Mouse (Mus musculus) stomach, postnatal 0 days (tissue): ENCODE measurements at regions not wholly inside any gene's neighbourhood (a gene's known extent, or its start where the extent isn't known, plus 50 kb on each side); places are given as distances from the start of the nearest gene placed in this dataset.

Experiments
- ATAC-seq: fragments of 200-750 bp; cut with Nextera tagmentation; 2 replicates; pipeline ENCODE4 v1.8.0; 2017; ENCODE audit not compliant: low FRiP score, low TSS enrichment
- DNase-seq: peaks from one replicate; pipeline ENCODE4 v3.0.0-alpha.2; 2016; ENCODE audit warnings: low spot score
- H3K27ac ChIP-seq: fragments of 300-500 bp; sonication (generic); replicated peaks from 2 replicates; pipeline ENCODE4 v1.5.1; 2014; ENCODE audit warnings: mild to moderate bottlenecking, control low read depth
- H3K27me3 ChIP-seq: fragments of 300-500 bp; sonication (generic); 2 replicates; pipeline ENCODE4 v1.6.1; 2014; ENCODE audit warnings: low read length; ENCODE audit not compliant: control insufficient read depth, insufficient read depth
- H3K36me3 ChIP-seq: fragments of 300-500 bp; sonication (generic); 2 replicates; pipeline ENCODE4 v1.6.1; 2014; ENCODE audit warnings: low read length, mixed read lengths; ENCODE audit not compliant: control insufficient read depth, insufficient read depth
- H3K4me1 ChIP-seq: fragments of 300-500 bp; sonication (generic); replicated peaks from 2 replicates; pipeline ENCODE4 v1.6.1; 2014; ENCODE audit warnings: antibody characterized with exemption; ENCODE audit not compliant: control insufficient read depth, insufficient read depth
- H3K4me2 ChIP-seq: fragments of 300-500 bp; sonication (generic); replicated peaks from 2 replicates; pipeline ENCODE4 v1.6.1; 2014; ENCODE audit warnings: low read depth, mild to moderate bottlenecking, control low read depth, moderate library complexity
- H3K4me3 ChIP-seq: fragments of 300-500 bp; sonication (generic); 2 replicates; pipeline ENCODE4 v1.5.1; 2014; ENCODE audit warnings: low read depth, low read length, control low read depth
- H3K9ac ChIP-seq: fragments of 300-500 bp; sonication (generic); 2 replicates; pipeline ENCODE4 v1.6.1; 2014; ENCODE audit warnings: mild to moderate bottlenecking, low read length, control low read depth, mixed read lengths
- H3K9me3 ChIP-seq: fragments of 300-500 bp; sonication (generic); 2 replicates; pipeline ENCODE4 v1.6.1; 2016; ENCODE audit warnings: low read length; ENCODE audit not compliant: control insufficient read depth
- CTCF ChIP-seq: IDR thresholded peaks from 2 replicates; pipeline ENCODE4 v1.5.1; 2016; ENCODE audit warnings: antibody characterized with exemption, low read depth, mild to moderate bottlenecking, moderate library complexity
- EP300 ChIP-seq: optimal IDR thresholded peaks from 2 replicates; pipeline ENCODE3; 2016; ENCODE audit warnings: antibody characterized with exemption
- whole genome bisulfite sequencing: fragments of 180-500 bp; shearing (Covaris S2); extraction: QIAGEN DNeasy Blood & Tissue Kit; methylation state at CpG from one replicate; pipeline ENCODE4 v1.1.7; 2014; 5-methylcytosine and 5-hydroxymethylcytosine counted together

- Histone ChIP-seq H3K4me3 (no peak overlapping the region), H3K27ac (no peak overlapping the region), H3K9ac (no peak overlapping the region), H3K9me3 (no peaks in the 10 kb centered on the region), H3K36me3 (no peaks in the 10 kb centered on the region), H3K27me3 (no peaks in the 10 kb centered on the region), H3K4me1 (no peaks in the 10 kb centered on the region), H3K4me2 (no peak overlapping the region)
- WGBS: 59% methylated on average over 5 of the region's 5 CpGs
- ATAC-seq (no peak), DNase-seq (no peak)
- TF ChIP-seq EP300 (no peak), CTCF (no peak)
Measured at GRCm38 (mm10) chr1:82007943-82008342, 225.0 kb upstream of the Gm9747 start.

- Histone ChIP-seq H3K9ac (no peak overlapping the region), H3K4me2 (no peak overlapping the region), H3K36me3 (no peaks in the 10 kb centered on the region), H3K9me3 (no peaks in the 10 kb centered on the region), H3K27me3 (no peaks in the 10 kb centered on the region), H3K27ac (no peak overlapping the region), H3K4me1 (no peaks in the 10 kb centered on the region), H3K4me3 (no peak overlapping the region)
- ATAC-seq (no peak), DNase-seq (no peak)
- TF ChIP-seq EP300 (no peak), CTCF (no peak)
- WGBS: 74% methylated on average over 4 of the region's 4 CpGs
Measured at GRCm38 (mm10) chr1:82008805-82009204, 224.1 kb upstream of the Gm9747 start.

GRCm38 (mm10) chr1:82010995-82011394, 221.9 kb upstream of the Gm9747 start:
- Histone ChIP-seq H3K9ac (no peak overlapping the region), H3K4me1 (no peaks in the 10 kb centered on the region), H3K9me3 (no peaks in the 10 kb centered on the region), H3K4me3 (no peak overlapping the region), H3K27ac (no peak overlapping the region), H3K27me3 (no peaks in the 10 kb centered on the region), H3K4me2 (no peak overlapping the region), H3K36me3 (no peaks in the 10 kb centered on the region)
- ATAC-seq (no peak), DNase-seq (no peak)
- 64% methylated on average over 1 of the region's 1 CpGs for WGBS
- TF ChIP-seq CTCF (no peak), EP300 (no peak)

- Histone ChIP-seq H3K36me3 (no peaks in the 10 kb centered on the region), H3K9ac (no peak overlapping the region), H3K4me1 (no peaks in the 10 kb centered on the region), H3K4me3 (no peak overlapping the region), H3K27me3 (no peaks in the 10 kb centered on the region), H3K4me2 (no peak overlapping the region), H3K27ac (no peak overlapping the region), H3K9me3 (no peaks in the 10 kb centered on the region)
- ATAC-seq (no peak), DNase-seq (no peak)
- TF ChIP-seq EP300: no peak
- TF ChIP-seq CTCF: no peak
Measured at GRCm38 (mm10) chr1:82015341-82015740, 217.6 kb upstream of the Gm9747 start.

GRCm38 (mm10) chr1:82018701-82019404, 214.1 kb upstream of the Gm9747 start:
- H3K4me1 ChIP-seq: no peaks in the 10 kb centered on the region
- TF ChIP-seq EP300 (no peak), CTCF (no peak)
- no peaks in the 10 kb centered on the region for H3K27me3 ChIP-seq
- no peaks in the 10 kb centered on the region for H3K9me3 ChIP-seq
- no peak overlapping the region for H3K4me2 ChIP-seq
- no peak overlapping the region for H3K27ac ChIP-seq
- no peak overlapping the region for H3K4me3 ChIP-seq
- no peak overlapping the region for H3K9ac ChIP-seq
- ATAC-seq (no peak), DNase-seq (no peak)
- no peaks in the 10 kb centered on the region for H3K36me3 ChIP-seq
- 80% methylated on average over 7 of the region's 7 CpGs for WGBS

- Histone ChIP-seq H3K9me3 (no peaks in the 10 kb centered on the region), H3K4me1 (no peaks in the 10 kb centered on the region), H3K9ac (no peak overlapping the region), H3K36me3 (no peaks in the 10 kb centered on the region), H3K4me2 (no peak overlapping the region), H3K27me3 (no peaks in the 10 kb centered on the region), H3K4me3 (no peak overlapping the region), H3K27ac (no peak overlapping the region)
- DNase-seq (no peak), ATAC-seq (no peak)
- TF ChIP-seq EP300 (no peak), CTCF (no peak)
Measured at GRCm38 (mm10) chr1:82027761-82028160, 205.2 kb upstream of the Gm9747 start.
